Mouse (Mus musculus) ES-E14 (cell line): ENCODE data around the gene Zfp113. TPM values are rescaled to one million over a fixed set of nuclear protein-coding genes. Genes with fewer than 3 reads are reported as not detected.

Experiments
- DNase-seq: peaks from one replicate; pipeline ENCODE4 v3.0.0-alpha.2; 2013; ENCODE audit warnings: low read depth, low spot score
- H3K27ac ChIP-seq: 2 replicates; pipeline ENCODE4 v1.5.1; 2012; ENCODE audit warnings: low read depth, mild to moderate bottlenecking, low read length, moderate library complexity, mixed read lengths; ENCODE audit not compliant: poor library complexity, insufficient read depth, severe bottlenecking
- H3K36me3 ChIP-seq: 2 replicates; pipeline ENCODE4 v1.6.1; 2012; ENCODE audit warnings: mild to moderate bottlenecking, low read length, moderate library complexity, mixed read lengths; ENCODE audit not compliant: control insufficient read depth, poor library complexity, insufficient read depth, severe bottlenecking
- H3K4me1 ChIP-seq, 2 experiments: fragments of 150-350 bp in 1 of 2; sonication (generic) in 1 of 2; 2 replicates each; pipeline ENCODE4 v1.6.1; 2012; ENCODE audit warnings: low read length in 2 of 2, mild to moderate bottlenecking in 1 of 2, mixed read lengths in 1 of 2; ENCODE audit not compliant: control insufficient read depth in 2 of 2, insufficient read depth in 2 of 2, poor library complexity in 1 of 2
- H3K4me3 ChIP-seq, 2 experiments: fragments of 150-350 bp in 1 of 2; sonication (generic) in 1 of 2; 2 replicates each; pipeline ENCODE4 v1.5.1; 2012; ENCODE audit warnings: low read length in 2 of 2, low read depth in 1 of 2, mild to moderate bottlenecking in 1 of 2, mixed read lengths in 1 of 2; ENCODE audit not compliant: insufficient read depth in 1 of 2, poor library complexity in 1 of 2, severe bottlenecking in 1 of 2
- H3K9ac ChIP-seq: 2 replicates; pipeline ENCODE4 v1.6.1; 2012; ENCODE audit warnings: low read depth, mild to moderate bottlenecking, low read length, mixed read lengths; ENCODE audit not compliant: poor library complexity, insufficient read depth, severe bottlenecking
- H3K9me3 ChIP-seq: fragments of 150-350 bp; sonication (generic); 2 replicates; pipeline ENCODE4 v1.6.1; 2012; ENCODE audit warnings: low read depth, mild to moderate bottlenecking, low read length; ENCODE audit not compliant: control insufficient read depth, insufficient read depth
- CHD2 ChIP-seq: IDR thresholded peaks from 2 replicates; pipeline ENCODE4 v1.6.1; 2014; ENCODE audit warnings: mild to moderate bottlenecking, low read depth, low read length, inconsistent platforms
- HCFC1 ChIP-seq: IDR thresholded peaks from 2 replicates; pipeline ENCODE4 v1.6.1; 2012; ENCODE audit warnings: low read length, inconsistent platforms, borderline replicate concordance; ENCODE audit not compliant: insufficient read depth
- MAFK ChIP-seq: IDR thresholded peaks from 2 replicates; pipeline ENCODE4 v1.6.1; 2014; ENCODE audit warnings: mild to moderate bottlenecking, low read depth, low read length, inconsistent platforms; ENCODE audit not compliant: insufficient read depth
- ZC3H11A ChIP-seq: IDR thresholded peaks from 2 replicates; pipeline ENCODE4 v1.6.1; 2012; ENCODE audit warnings: low read depth, mild to moderate bottlenecking, inconsistent platforms, low read length, borderline replicate concordance
- ZNF384 ChIP-seq: IDR thresholded peaks from 2 replicates; pipeline ENCODE4 v1.6.1; 2012; ENCODE audit warnings: low read depth, low read length, inconsistent platforms
- in situ Hi-C, 2 experiments: fragments of 600-800 bp; cut with MboI; formaldehyde crosslinking; loops; one replicate each; pipeline ENCODE4 v1.15.1; 2025; ENCODE audit warnings: low sequenced_read_pairs in 2 of 2, inconsistent platforms in 1 of 2; ENCODE audit not compliant: unreplicated experiment in 2 of 2
- total RNA-seq: library from RNA; depleted of rRNA; stranded (reverse); fragments of 300-350 nt; gene quantifications from 2 replicates; pipeline ENCODE4 v1.2.3, GENCODE M21; 2012

Zfp113 gene
- total RNA-seq, 1 experiment, result 3.7 TPM

- H3K27ac ChIP-seq, result peak within 1 kb of the TSS; percentile 98
- no peaks in the 10 kb centered on the region for H3K9me3 ChIP-seq
- in situ Hi-C loops, result no loop called here
- H3K36me3 ChIP-seq, result peaks cover 42% of the 10 kb centered on the region
- DNase-seq, result peak; percentile 97
- H3K4me1 ChIP-seq, result peaks cover 3 to 9% of the 10 kb centered on the region in 2 experiments; a peak in 2 of 4 replicates
- peak within 1 kb of the TSS; percentile 90 to 92 for H3K4me3 ChIP-seq
- peak within 1 kb of the TSS; percentile 99 for H3K9ac ChIP-seq
- TF ChIP-seq MAFK (no peak), CHD2 (peak; percentile 84)
Observed at GRCm38 (mm10) chr5:138171695-138172491, 16.3 kb upstream of the Zfp113 start, which contains the start of the genes Ap4m1 and Mcm7. Gene Ap4m1, plus strand, starts transcription at chr5:138172002. Gene Mcm7, minus strand, starts transcription at chr5:138172422.

- TF ChIP-seq HCFC1 (peak; percentile 61), CHD2 (0 out of 2 replicates have a peak, but pooled peaks have one; percentile 59), ZNF384 (no peak)
- H3K36me3 ChIP-seq, result peaks cover 44% of the 10 kb centered on the region
- H3K27ac ChIP-seq, result peak overlapping the region; percentile 98
- H3K4me3 ChIP-seq, result peak overlapping the region; percentile 88 to 92
- H3K9me3 ChIP-seq, result no peaks in the 10 kb centered on the region
- peak; percentile 88 for DNase-seq
- peaks cover 3 to 9% of the 10 kb centered on the region in 2 experiments; a peak in 2 of 4 replicates for H3K4me1 ChIP-seq
- peak overlapping the region; percentile 99 for H3K9ac ChIP-seq
- in situ Hi-C loops, result no loop called here
Observed at GRCm38 (mm10) chr5:138170936-138171561, 15.5 kb upstream of the Zfp113 start.

DNA sequence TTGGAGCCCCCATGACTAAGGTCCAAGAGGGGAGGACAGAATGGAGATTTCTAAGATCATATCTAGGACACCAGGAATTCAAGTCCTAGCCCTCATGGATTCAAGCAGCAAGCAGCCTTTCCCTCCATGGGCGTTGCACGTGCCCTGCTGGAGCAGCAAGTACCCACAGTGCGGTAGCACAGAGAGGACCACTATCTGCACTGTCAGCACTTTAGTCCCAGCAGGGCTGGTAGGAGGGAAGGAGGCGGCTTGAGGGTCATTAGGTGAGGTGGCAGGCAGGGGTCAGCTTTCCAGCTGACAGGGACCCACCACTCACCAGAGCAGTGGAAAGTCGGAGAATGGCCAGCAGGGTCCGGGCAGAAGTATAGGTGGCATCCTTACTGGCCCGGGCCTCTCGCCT lies 10.1 kb upstream of the Zfp113 start:
- Histone ChIP-seq H3K4me3 (no peak overlapping the region), H3K9me3 (no peaks in the 10 kb centered on the region), H3K9ac (no peak overlapping the region), H3K4me1 (peaks cover 3 to 17% of the 10 kb centered on the region in 2 experiments; a peak in 2 of 4 replicates), H3K27ac (peak overlapping the region; percentile 52; the same call in 1 of the 2 replicates), H3K36me3 (peaks cover 72% of the 10 kb centered on the region)
- in situ Hi-C loops, result loop anchor here in 1 of 2 experiments (10.0 kb wide), 1 partner anchor 381 kb away; the partner anchor contains the start of genes Mepce and Zcwpw1
- DNase-seq, result no peak
- TF ChIP-seq ZNF384, result no peak
- TF ChIP-seq CHD2, result no peak
- peak; percentile 95 for TF ChIP-seq MAFK

DNA sequence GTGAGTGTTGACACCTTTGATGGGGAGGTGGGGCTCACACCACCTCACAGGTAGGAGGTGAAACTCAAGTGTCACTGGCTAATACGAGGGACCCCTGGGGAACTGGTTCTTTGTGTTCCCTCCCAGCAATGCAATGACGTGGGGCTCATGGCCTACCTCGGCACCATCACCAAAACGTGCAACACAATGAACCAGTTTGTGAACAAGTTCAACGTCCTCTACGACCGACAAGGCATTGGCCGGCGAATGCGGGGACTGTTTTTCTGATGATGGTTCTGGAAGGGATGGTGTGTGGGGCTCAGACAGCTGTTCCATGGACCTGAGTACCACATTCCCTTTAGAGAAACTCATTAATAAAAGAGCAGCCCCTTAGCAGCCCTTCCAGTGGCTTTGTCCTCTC lies 8.1 kb upstream of the Zfp113 start:
- Histone ChIP-seq H3K4me3 (no peak overlapping the region), H3K4me1 (peaks cover 0 to 15% of the 10 kb centered on the region in 2 experiments; a peak in 1 of 4 replicates), H3K9ac (no peak overlapping the region), H3K27ac (no peak overlapping the region), H3K9me3 (no peaks in the 10 kb centered on the region), H3K36me3 (peaks cover 59% of the 10 kb centered on the region)
- DNase-seq, result no peak
- in situ Hi-C loops, result loop anchor here in 1 of 2 experiments (10.0 kb wide), 1 partner anchor 379 kb away; the partner anchor contains the start of genes Mepce and Zcwpw1
- TF ChIP-seq ZNF384 (no peak), HCFC1 (no peak), ZC3H11A (no peak), MAFK (no peak), CHD2 (peak; percentile 33; the same call in 1 of the 2 replicates)
